Mouse (Mus musculus): ENCODE data around the gene Plxna4.

DNA sequence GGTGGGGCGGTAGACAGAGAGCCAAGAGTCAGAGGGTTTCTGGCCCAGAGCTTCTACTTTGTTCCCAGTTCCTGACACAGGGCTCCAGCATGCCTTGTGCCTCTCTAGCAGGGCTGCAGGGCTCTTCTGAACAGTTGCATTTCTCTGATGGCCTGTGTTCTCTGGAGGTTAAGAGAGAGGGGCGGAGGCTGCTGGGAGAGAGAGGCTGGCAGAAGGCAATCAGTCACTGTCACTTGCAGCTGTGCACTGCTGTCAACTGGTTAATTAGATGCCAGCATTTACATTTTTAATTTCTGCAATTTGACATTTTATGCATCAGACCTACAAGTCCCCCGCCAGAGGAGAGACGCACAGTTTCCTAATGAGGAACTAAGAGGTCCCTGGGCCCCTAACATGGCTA lies 434.8 kb downstream of the Plxna4 start:
- TF ChIP-seq CTCF (IDR thresholded peaks at IDR 0.05) (no peak), EP300 (IDR thresholded peaks at IDR 0.05) (no peak)
